Mouse (Mus musculus) megakaryocyte, embryonic 14.5 days (primary cell): Measurements from ENCODE around the gene Uts2r.

Experiments used
- FLI1 ChIP-seq: IDR thresholded peaks from 2 replicates; pipeline ENCODE4 v1.6.1; 2012; ENCODE audit warnings: low read length, inconsistent platforms, mixed read lengths
- GATA1 ChIP-seq: IDR thresholded peaks from 3 replicates; pipeline ENCODE4 v1.6.1; 2012; ENCODE audit warnings: mixed read lengths, low read length, inconsistent platforms, borderline replicate concordance

DNA sequence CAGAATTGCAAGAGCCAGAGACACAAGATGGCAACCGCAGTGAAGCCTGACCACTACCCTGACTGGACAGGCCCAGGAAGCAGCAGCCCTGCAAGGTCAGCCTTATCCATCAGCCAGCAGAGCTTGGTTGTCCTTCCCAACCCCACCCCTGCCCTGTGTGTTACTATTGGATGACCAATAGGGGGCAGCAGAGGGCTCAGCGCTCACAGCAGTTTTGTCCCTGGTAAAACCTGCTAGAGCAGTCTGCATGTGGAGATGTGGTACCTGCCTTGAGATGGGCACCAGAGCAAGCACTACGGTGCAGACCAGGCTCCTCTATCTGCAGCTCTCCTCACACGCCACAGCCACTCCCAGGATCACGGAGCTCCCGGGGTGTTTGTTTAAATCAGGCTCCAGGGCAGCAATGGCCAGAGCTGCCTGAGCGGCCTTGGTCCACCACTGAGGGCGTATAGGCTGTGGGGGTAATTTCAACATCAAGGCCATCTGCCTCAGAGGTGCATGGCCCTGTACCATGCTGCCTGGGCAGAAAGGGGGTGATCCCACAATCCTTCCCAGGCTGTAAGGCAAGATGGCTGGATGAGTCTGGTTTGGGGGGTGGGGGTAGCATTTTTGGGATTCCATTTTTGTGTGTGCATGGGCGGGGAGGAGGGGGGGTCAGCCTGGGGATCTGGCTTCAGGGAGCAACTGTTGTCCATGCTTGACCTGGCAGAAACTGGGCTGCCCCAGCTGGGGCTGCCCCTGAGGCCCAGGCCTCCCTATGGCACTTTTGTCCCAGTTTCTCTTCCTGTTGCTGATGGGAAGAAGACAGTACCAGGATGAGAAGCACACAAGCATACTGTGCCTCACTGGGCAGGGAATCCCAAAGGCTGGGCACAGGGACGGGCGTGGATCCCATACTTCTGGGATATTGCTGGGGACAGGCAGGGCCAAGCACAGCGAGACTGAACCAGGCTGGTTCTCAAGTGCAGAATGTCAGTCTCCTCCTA is 16.5 kb downstream of the Uts2r start:
- TF ChIP-seq GATA1: no peak
- no peak for TF ChIP-seq FLI1
